Mouse (Mus musculus) heart, postnatal 0 days (tissue): ENCODE measurements around the gene Praf2. TPM values are rescaled to one million over a fixed set of nuclear protein-coding genes. Genes with fewer than 3 reads are reported as not detected.
"Not testable (repeated sequence)": the region's sequence is repeated elsewhere in the genome, so short reads cannot be mapped to it uniquely, and the experiment has no call there.

Experiments
- ATAC-seq: fragments of 200-750 bp; cut with Nextera tagmentation; 2 replicates; pipeline ENCODE4 v1.8.0; 2017; ENCODE audit warnings: low read depth, moderate number of reproducible peaks, moderate library complexity; ENCODE audit not compliant: insufficient read depth
- DNase-seq: peaks from one replicate; pipeline ENCODE4 v3.0.0-alpha.2; 2016; ENCODE audit warnings: low spot score
- H3K27ac ChIP-seq: fragments of 300-500 bp; sonication (generic); 2 replicates; pipeline ENCODE4 v1.5.1; 2014; ENCODE audit warnings: low read depth, mild to moderate bottlenecking
- H3K27me3 ChIP-seq: fragments of 300-500 bp; sonication (generic); 2 replicates; pipeline ENCODE4 v1.6.1; 2014; ENCODE audit warnings: low read length, mixed read lengths; ENCODE audit not compliant: control insufficient read depth, insufficient read depth
- H3K36me3 ChIP-seq: fragments of 300-500 bp; sonication (generic); replicated peaks from 2 replicates; pipeline ENCODE4 v1.6.1; 2014; ENCODE audit warnings: low read length, mixed read lengths; ENCODE audit not compliant: control insufficient read depth, insufficient read depth
- H3K4me1 ChIP-seq: fragments of 300-500 bp; sonication (generic); 2 replicates; pipeline ENCODE4 v1.6.1; 2014; ENCODE audit warnings: antibody characterized with exemption; ENCODE audit not compliant: control insufficient read depth, insufficient read depth
- H3K4me2 ChIP-seq: fragments of 300-500 bp; sonication (generic); 2 replicates; pipeline ENCODE4 v1.6.1; 2014; ENCODE audit warnings: low read depth, mild to moderate bottlenecking, low read length, moderate library complexity
- H3K4me3 ChIP-seq: fragments of 300-500 bp; sonication (generic); 2 replicates; pipeline ENCODE4 v1.5.1; 2014; ENCODE audit warnings: low read depth, low read length
- H3K9ac ChIP-seq: fragments of 300-500 bp; sonication (generic); replicated peaks from 2 replicates; pipeline ENCODE4 v1.6.1; 2014; ENCODE audit warnings: low read depth, low read length, mixed read lengths
- H3K9me3 ChIP-seq: fragments of 300-500 bp; sonication (generic); replicated peaks from 2 replicates; pipeline ENCODE4 v1.6.1; 2016; ENCODE audit warnings: low read length; ENCODE audit not compliant: control insufficient read depth
- CTCF ChIP-seq: IDR thresholded peaks from 2 replicates; pipeline ENCODE4 v1.5.1; 2016; ENCODE audit warnings: antibody characterized with exemption, control low read depth, low read depth
- EP300 ChIP-seq: IDR thresholded peaks from 2 replicates; pipeline ENCODE4 v1.6.1; 2016; ENCODE audit warnings: antibody characterized with exemption, low read depth
- WGBS: fragments of 180-500 bp; shearing (Covaris S2); extraction: QIAGEN DNeasy Blood & Tissue Kit; methylation state at CpG from one replicate; pipeline ENCODE4 v1.1.7; 2014; 5-methylcytosine and 5-hydroxymethylcytosine counted together
- polyA plus RNA-seq: library from polyadenylated mRNA; unstranded; fragments of >200 nt; fragmentation: Nextera tagmentation; extraction: Ambion mirVana; gene quantifications from 2 replicates; pipeline ENCODE4 v1.2.1, GENCODE M21; 2015
- total RNA-seq: library from RNA; depleted of rRNA; stranded (reverse); fragments of >200 nt; gene quantifications from 2 replicates; pipeline ENCODE4 v1.2.3, GENCODE M21; 2014; ENCODE audit warnings: low replicate concordance

The Praf2 gene
- total and polyA plus RNA-seq, 2 experiments from 2014 or later: 11.0 to 12.6 TPM

DNA sequence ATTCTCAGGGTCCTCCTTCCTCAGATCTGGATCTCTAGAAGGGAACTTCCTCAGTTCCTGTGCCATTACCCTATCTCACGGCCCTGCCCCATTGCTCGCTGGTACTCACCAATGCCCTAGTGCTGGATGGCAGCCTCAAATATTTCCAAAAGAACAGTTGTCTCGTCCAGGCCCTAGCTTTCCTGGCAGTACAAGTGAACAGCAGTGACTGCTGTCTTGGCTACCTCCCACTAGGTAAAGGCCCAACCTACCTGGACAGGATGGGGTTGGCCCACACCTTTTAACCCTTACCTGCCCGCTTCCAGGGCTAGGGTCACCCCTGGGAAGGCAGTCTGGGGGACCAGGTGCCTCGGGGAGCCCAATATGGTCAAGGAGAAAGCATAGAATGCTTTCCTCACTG lies 12.9 kb downstream of the Praf2 start:
- Histone ChIP-seq H3K4me1 (no peaks in the 10 kb centered on the region), H3K9ac (no peak overlapping the region), H3K27ac (no peak overlapping the region), H3K4me3 (no peak overlapping the region), H3K4me2 (no peak overlapping the region), H3K36me3 (no peaks in the 10 kb centered on the region), H3K27me3 (no peaks in the 10 kb centered on the region), H3K9me3 (no peaks in the 10 kb centered on the region)
- DNase-seq (no peak), ATAC-seq (no peak)
- TF ChIP-seq EP300: no peak
- no peak for TF ChIP-seq CTCF
- WGBS: 56% methylated on average over 5 of the region's 5 CpGs

DNA sequence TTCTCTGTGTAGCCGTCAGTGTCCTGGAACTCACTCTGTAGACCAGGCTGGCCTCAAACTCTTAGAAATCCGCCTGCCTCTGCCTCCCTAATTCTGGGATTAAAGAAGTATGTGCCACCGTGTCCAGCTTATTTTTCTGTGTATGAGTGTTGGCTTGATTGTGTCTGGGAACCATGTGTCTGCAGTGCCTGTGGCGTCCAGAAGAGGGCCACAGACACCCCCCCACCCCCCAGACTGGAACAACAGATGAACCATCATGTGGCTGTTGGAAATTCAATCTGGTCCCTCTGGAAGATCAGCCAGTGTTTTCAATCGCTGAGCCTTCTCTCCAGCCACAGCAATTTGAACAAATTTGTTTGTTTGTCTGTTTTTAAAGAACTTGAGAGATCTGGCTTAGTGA lies 15.2 kb downstream of the Praf2 start:
- no peak for ATAC-seq

DNA sequence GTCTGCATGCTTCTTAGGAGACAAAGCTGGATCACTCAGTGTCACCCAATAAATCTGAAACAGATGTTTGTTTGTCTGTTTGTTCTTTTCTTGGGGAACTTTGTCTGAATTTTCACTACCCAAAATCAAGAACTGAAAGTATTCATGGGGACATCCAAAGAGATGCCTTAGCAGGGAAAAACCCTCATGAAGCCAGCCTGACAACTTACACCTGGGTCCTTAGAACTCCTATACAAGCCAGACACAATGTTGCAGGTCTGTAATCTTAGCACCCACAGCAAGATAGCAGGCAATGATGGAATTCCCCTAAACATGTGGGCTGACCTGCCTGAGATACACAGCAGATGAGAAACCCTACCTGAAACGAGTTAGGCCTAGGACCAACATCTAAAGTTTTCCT lies 16.7 kb downstream of the Praf2 start:
- ATAC-seq (no peak), DNase-seq (no peak)
- Histone ChIP-seq H3K9ac (no peak overlapping the region), H3K4me1 (no peaks in the 10 kb centered on the region), H3K4me3 (no peak overlapping the region), H3K9me3 (no peaks in the 10 kb centered on the region), H3K27ac (no peak overlapping the region), H3K4me2 (no peak overlapping the region), H3K36me3 (no peaks in the 10 kb centered on the region), H3K27me3 (no peaks in the 10 kb centered on the region)
- TF ChIP-seq EP300: no peak
- no peak for TF ChIP-seq CTCF
- WGBS: 45% methylated on average over 1 of the region's 1 CpGs

More for the DNA sequence above, 15.2 kb downstream of the Praf2 start:
- Histone ChIP-seq H3K27me3 (no peaks in the 10 kb centered on the region), H3K9ac (no peak overlapping the region), H3K9me3 (no peaks in the 10 kb centered on the region), H3K4me2 (no peak overlapping the region), H3K4me3 (no peak overlapping the region), H3K27ac (no peak overlapping the region), H3K36me3 (no peaks in the 10 kb centered on the region), H3K4me1 (no peaks in the 10 kb centered on the region)
- 49% methylated on average over 5 of the region's 5 CpGs for whole genome bisulfite sequencing
- no peak for DNase-seq
- TF ChIP-seq CTCF (no peak), EP300 (no peak)

DNA sequence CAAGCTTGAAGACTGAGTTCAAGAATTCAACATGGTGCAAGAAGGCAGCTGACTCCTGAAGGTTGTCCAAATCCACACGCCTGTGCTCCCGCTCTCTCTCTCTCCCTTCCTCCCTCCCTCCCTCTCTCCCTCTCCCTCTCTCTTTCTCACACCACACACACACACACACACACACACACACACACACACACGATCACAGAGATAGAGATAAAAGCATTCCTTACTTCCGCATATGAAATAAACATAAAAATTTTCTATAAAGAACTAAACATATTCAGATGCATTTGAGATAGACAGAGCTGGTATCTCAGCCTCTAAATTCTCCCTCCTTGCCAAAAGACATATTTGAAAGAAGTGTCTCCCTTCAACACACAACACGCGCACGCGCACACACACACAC lies 17.2 kb downstream of the Praf2 start:
- Histone ChIP-seq H3K27me3 (no peaks in the 10 kb centered on the region), H3K4me3 (no peak overlapping the region), H3K36me3 (no peaks in the 10 kb centered on the region), H3K4me1 (no peaks in the 10 kb centered on the region), H3K27ac (no peak overlapping the region), H3K4me2 (no peak overlapping the region), H3K9ac (no peak overlapping the region), H3K9me3 (no peaks in the 10 kb centered on the region)
- no peak for ATAC-seq
- TF ChIP-seq CTCF (no peak), EP300 (no peak)
- WGBS: 79% methylated on average over 8 of the region's 8 CpGs
- DNase-seq: no peak

DNA sequence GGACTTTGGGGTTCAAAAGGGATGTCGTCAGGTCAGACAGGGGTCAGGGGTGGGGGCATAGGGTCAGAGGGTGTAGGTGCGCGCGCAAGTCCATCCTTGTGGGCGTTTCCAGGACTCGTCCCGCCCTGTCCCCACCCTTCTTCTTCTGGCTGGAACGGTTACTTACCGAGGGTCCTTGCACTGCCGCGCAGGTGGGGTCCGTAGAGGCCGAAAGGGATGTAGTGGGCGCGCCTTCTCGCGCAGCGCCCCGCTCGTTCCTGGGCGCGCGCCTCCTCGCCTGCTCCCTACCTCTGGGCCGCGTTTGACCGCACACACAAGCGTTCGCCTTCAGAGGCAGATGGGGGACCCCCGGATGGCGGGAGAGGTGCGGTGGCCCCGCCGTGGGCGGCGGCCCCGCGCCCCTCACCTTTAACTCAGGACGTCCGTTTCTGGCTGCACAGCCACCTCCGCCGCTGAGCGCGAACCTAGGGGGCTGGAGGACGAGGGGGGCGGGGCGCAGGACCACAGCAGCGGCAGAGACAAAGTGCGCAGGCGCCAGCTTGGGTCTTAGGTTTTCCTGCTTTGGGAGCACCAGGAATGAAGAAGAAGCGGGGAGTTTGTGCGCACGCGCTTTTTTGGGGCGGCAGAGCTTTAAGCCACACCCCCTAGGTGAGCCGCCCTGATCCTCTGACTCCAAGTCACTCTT lies 22.3 kb downstream of the Praf2 start, which contains the start of gene Ccdc120:
Ccdc120 (minus strand) TSS at position 474 of the 685 bp plus-strand sequence.
- H3K27me3 ChIP-seq: no peaks in the 10 kb centered on the region
- 16% methylated on average over 52 of the region's 56 CpGs for WGBS
- no peaks in the 10 kb centered on the region for H3K9me3 ChIP-seq
- ATAC-seq (peak; percentile 36; the same call in 1 of the 2 replicates), DNase-seq (peak; percentile 43)
- peak within 1 kb of the TSS; percentile 68 for H3K4me3 ChIP-seq
- no peaks in the 10 kb centered on the region for H3K4me1 ChIP-seq
- no peaks in the 10 kb centered on the region for H3K36me3 ChIP-seq
- TF ChIP-seq CTCF (no peak), EP300 (no peak)
- no peak within 1 kb of the TSS for H3K9ac ChIP-seq
- peak within 1 kb of the TSS; percentile 79 for H3K4me2 ChIP-seq
- no peak within 1 kb of the TSS for H3K27ac ChIP-seq

DNA sequence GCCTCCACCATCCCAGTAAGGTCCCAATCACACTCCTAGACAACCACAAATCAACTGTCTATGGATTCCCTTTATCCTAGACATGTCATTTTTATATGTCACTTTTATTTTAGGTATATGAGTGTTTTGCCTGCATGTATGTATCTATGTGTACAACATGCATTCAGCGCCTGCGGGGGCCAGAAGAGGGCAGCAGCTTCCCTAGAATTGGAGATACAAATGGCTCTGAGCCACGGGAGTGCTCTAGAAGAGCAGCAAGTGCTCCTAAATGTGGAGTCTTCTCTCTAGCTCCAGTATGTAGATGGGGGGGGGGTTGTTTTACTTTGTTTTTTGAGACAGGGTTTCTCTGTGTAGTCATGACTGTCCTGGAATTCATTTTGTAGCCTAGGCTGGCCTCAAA lies 25.4 kb downstream of the Praf2 start:
- not testable (repeated sequence) for DNase-seq

More for the DNA sequence above, 25.4 kb downstream of the Praf2 start:
- not testable (repeated sequence) for H3K4me3 ChIP-seq, H3K4me1 ChIP-seq, H3K9me3 ChIP-seq, H3K4me2 ChIP-seq, H3K27me3 ChIP-seq, H3K27ac ChIP-seq, H3K9ac ChIP-seq, ATAC-seq, H3K36me3 ChIP-seq
- 14% methylated on average over 3 of the region's 3 CpGs for WGBS
- TF ChIP-seq CTCF: peak; percentile 25
